Mouse (Mus musculus): ENCODE results near the gene Taar6. TPM values are rescaled to one million over a fixed set of nuclear protein-coding genes. Genes with fewer than 3 reads are reported as not detected.
A peak's percentile ranks its signal among the peaks of the same experiment; 100 is the strongest.

Gene Taar6
- not detected in 2 replicates for polyA plus RNA-seq (2012; rRNA removed)
- polyA plus RNA-seq (2014; fragmentation: Nextera tagmentation; extraction: Ambion mirVana): not detected in 2 replicates

GRCm38 (mm10) chr10:23985546-23985945, at the start of gene Taar6:
Taar6 (minus strand) TSS chr10:23985646.
- DNase-seq (ENCODE audit: low read depth in 3 of 3, low spot score in 3 of 3): no peak
- WGBS (ENCODE audit: insufficient replicate concordance): 58% methylated on average over 8 of the region's 8 CpGs
- Histone ChIP-seq H3K27me3 (ENCODE audit: control insufficient read depth, insufficient read depth, low read length) (no peaks in the 10 kb centered on the region), H3K4me3 (ENCODE audit: insufficient read depth in 1 of 2, low read depth in 2 of 2, low read length in 2 of 2) (no peak within 1 kb of the TSS), H3K4me2 (ENCODE audit: low read depth) (no peak within 1 kb of the TSS), H3K9ac (replicated peaks) (no peak within 1 kb of the TSS), H3K36me3 (replicated peaks; ENCODE audit: control insufficient read depth, insufficient read depth, low read depth) (no peaks in the 10 kb centered on the region), H3K4me1 (replicated peaks; ENCODE audit: control insufficient read depth in 2 of 2, insufficient read depth in 2 of 2, low read length in 1 of 2) (no peaks in the 10 kb centered on the region), H3K27ac (no peak within 1 kb of the TSS), H3K9me3 (ENCODE audit: control insufficient read depth, low read length) (no peaks in the 10 kb centered on the region)
- no peak for ATAC-seq (ENCODE audit: insufficient read depth)
- TF ChIP-seq EP300 (IDR thresholded peaks at IDR 0.05; ENCODE audit: low read depth) (no peak), CTCF (IDR thresholded peaks at IDR 0.05; ENCODE audit: low read depth) (no peak)

DNA sequence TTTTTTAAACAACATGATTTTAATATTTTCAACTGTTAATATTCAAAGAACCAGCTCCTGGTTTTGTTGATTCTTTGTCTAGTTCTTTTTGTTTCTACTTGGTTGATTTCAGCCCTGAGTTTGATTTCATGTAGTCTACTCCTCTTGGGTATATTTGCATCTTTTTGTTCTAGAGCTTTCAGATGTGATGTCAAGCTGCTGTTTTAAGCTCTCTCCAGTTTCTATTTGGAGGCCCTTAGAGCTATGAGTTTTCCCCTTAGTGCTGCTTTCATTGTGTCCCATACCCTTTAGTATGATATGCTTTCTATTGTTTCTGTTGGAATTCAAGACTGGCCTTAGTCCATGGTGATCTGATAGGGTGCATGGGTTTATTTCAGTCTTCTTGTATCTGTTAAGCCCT, 45.9 kb upstream of the Taar6 start:
- Histone ChIP-seq H3K4me2 (ENCODE audit: low read depth) (no peak overlapping the region), H3K9me3 (ENCODE audit: control insufficient read depth, low read length) (no peaks in the 10 kb centered on the region), H3K4me1 (replicated peaks; ENCODE audit: control insufficient read depth in 2 of 2, insufficient read depth in 2 of 2, low read length in 1 of 2) (no peaks in the 10 kb centered on the region), H3K4me3 (ENCODE audit: insufficient read depth in 1 of 2, low read depth in 2 of 2, low read length in 2 of 2) (no peak overlapping the region), H3K27ac (no peak overlapping the region), H3K9ac (replicated peaks) (no peak overlapping the region), H3K36me3 (replicated peaks; ENCODE audit: control insufficient read depth, insufficient read depth, low read depth) (no peaks in the 10 kb centered on the region), H3K27me3 (ENCODE audit: control insufficient read depth, insufficient read depth, low read length) (no peaks in the 10 kb centered on the region)
- TF ChIP-seq CTCF (IDR thresholded peaks at IDR 0.05; ENCODE audit: low read depth) (no peak), EP300 (IDR thresholded peaks at IDR 0.05; ENCODE audit: low read depth) (no peak)
- ATAC-seq (ENCODE audit: insufficient read depth): no peak
- no peak for DNase-seq (ENCODE audit: low read depth in 3 of 3, low spot score in 3 of 3)

DNA sequence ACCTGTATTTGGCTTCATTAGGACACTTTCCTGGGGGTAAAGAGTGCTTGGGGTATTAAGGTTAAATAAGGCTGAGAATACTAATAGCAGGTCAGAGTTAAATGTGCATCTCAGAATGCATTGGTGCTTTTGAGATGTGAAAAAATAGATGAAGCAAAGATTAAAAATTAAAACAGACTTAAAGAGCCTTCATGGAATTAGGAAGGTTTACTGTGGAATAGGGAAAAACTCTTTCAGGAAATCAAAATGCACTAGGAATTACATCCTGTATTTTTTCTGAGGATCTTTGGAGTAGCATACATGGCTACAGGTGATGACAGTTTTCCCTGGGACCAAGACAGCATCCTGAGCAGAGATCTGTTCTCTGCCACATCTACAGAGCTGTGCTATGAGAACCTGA, 41.5 kb upstream of the Taar6 start, which contains the start of gene Taar7d:
Gene Taar7d, plus strand, starts transcription at position 301 of the 400 bp plus-strand sequence.
- ATAC-seq (ENCODE audit: insufficient read depth): no peak
- H3K27ac ChIP-seq: no peak within 1 kb of the TSS
- TF ChIP-seq EP300 (IDR thresholded peaks at IDR 0.05; ENCODE audit: low read depth) (no peak), CTCF (IDR thresholded peaks at IDR 0.05; ENCODE audit: low read depth) (no peak)

DNA sequence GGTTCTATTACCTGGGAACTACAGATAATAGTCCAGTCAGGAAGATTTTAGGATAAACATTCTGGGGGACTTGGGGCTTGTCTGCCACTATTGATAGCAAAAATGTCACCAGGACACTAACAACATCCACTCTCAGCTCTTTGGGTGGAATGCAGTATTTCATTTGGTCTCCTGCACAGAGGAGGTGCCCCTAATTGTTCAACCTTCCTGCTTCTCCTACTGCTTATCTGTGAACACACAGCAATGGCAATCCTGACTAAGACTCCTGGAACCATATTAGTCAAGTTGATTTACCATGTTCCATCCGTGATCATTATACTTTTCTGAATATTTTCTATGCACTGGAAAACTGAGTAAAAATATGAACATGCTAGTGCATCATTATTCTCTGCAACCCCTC, 22.7 kb upstream of the Taar6 start:
- no peak overlapping the region for H3K9ac ChIP-seq (replicated peaks)
- H3K4me1 ChIP-seq (replicated peaks; ENCODE audit: control insufficient read depth in 2 of 2, insufficient read depth in 2 of 2, low read length in 1 of 2): peaks cover 13 to 22% of the 10 kb centered on the region in 2 experiments
- WGBS (ENCODE audit: insufficient replicate concordance): 29% methylated on average over 1 of the region's 1 CpGs
- no peaks in the 10 kb centered on the region for H3K27me3 ChIP-seq (ENCODE audit: control insufficient read depth, insufficient read depth, low read length)
- H3K36me3 ChIP-seq (replicated peaks; ENCODE audit: control insufficient read depth, insufficient read depth, low read depth): no peaks in the 10 kb centered on the region
- no peak overlapping the region for H3K4me3 ChIP-seq (ENCODE audit: insufficient read depth in 1 of 2, low read depth in 2 of 2, low read length in 2 of 2)
- no peaks in the 10 kb centered on the region for H3K9me3 ChIP-seq (ENCODE audit: control insufficient read depth, low read length)
- no peak overlapping the region for H3K27ac ChIP-seq
- DNase-seq (ENCODE audit: low read depth in 3 of 3, low spot score in 3 of 3): peak in 1 of 3 experiments; percentile 4
- TF ChIP-seq CTCF (IDR thresholded peaks at IDR 0.05; ENCODE audit: low read depth): no peak
- TF ChIP-seq EP300 (IDR thresholded peaks at IDR 0.05; ENCODE audit: low read depth): peak; percentile 43; the same call in 1 of the 2 replicates
- peak; percentile 66; the same call in 1 of the 2 replicates for ATAC-seq (ENCODE audit: insufficient read depth)
- H3K4me2 ChIP-seq (ENCODE audit: low read depth): no peak overlapping the region

More for the DNA sequence above, 41.5 kb upstream of the Taar6 start, which contains the start of gene Taar7d:
- DNase-seq (ENCODE audit: low read depth in 3 of 3, low spot score in 3 of 3): no peak
- H3K36me3 ChIP-seq (replicated peaks; ENCODE audit: control insufficient read depth, insufficient read depth, low read depth): no peaks in the 10 kb centered on the region
- H3K9me3 ChIP-seq (ENCODE audit: control insufficient read depth, low read length): no peaks in the 10 kb centered on the region
- no peak within 1 kb of the TSS for H3K4me3 ChIP-seq (ENCODE audit: insufficient read depth in 1 of 2, low read depth in 2 of 2, low read length in 2 of 2)
- H3K4me2 ChIP-seq (ENCODE audit: low read depth): no peak within 1 kb of the TSS
- H3K27me3 ChIP-seq (ENCODE audit: control insufficient read depth, insufficient read depth, low read length): no peaks in the 10 kb centered on the region
- no peak within 1 kb of the TSS for H3K9ac ChIP-seq (replicated peaks)
- H3K4me1 ChIP-seq (replicated peaks; ENCODE audit: control insufficient read depth in 2 of 2, insufficient read depth in 2 of 2, low read length in 1 of 2): no peaks in the 10 kb centered on the region

GRCm38 (mm10) chr10:24007034-24007433, 21.6 kb upstream of the Taar6 start:
- Histone ChIP-seq H3K27ac (peak overlapping the region; percentile 37; the same call in 1 of the 2 replicates), H3K36me3 (replicated peaks; ENCODE audit: control insufficient read depth, insufficient read depth, low read depth) (no peaks in the 10 kb centered on the region), H3K4me2 (ENCODE audit: low read depth) (peak overlapping the region; percentile 34; the same call in 1 of the 2 replicates), H3K9ac (replicated peaks) (no peak overlapping the region; the same call in 1 of the 2 replicates), H3K4me1 (replicated peaks; ENCODE audit: control insufficient read depth in 2 of 2, insufficient read depth in 2 of 2, low read length in 1 of 2) (peaks cover 13 to 22% of the 10 kb centered on the region in 2 experiments), H3K9me3 (ENCODE audit: control insufficient read depth, low read length) (no peaks in the 10 kb centered on the region), H3K27me3 (ENCODE audit: control insufficient read depth, insufficient read depth, low read length) (no peaks in the 10 kb centered on the region), H3K4me3 (ENCODE audit: insufficient read depth in 1 of 2, low read depth in 2 of 2, low read length in 2 of 2) (no peak overlapping the region)
- TF ChIP-seq CTCF (IDR thresholded peaks at IDR 0.05; ENCODE audit: low read depth): no peak
- TF ChIP-seq EP300 (IDR thresholded peaks at IDR 0.05; ENCODE audit: low read depth): peak; percentile 73
- WGBS (ENCODE audit: insufficient replicate concordance): 21% methylated on average over 2 of the region's 2 CpGs
- DNase-seq (ENCODE audit: low read depth in 3 of 3, low spot score in 3 of 3) (peak; percentile 17 to 40 (median 38)), ATAC-seq (ENCODE audit: insufficient read depth) (peak; percentile 86)

All from liver, embryonic 14.5 days (tissue).